Mouse (Mus musculus) neural tube, embryonic 15.5 days (tissue): ENCODE measurements around the gene Tfeb. TPM values are rescaled to one million over a fixed set of nuclear protein-coding genes. Genes with fewer than 3 reads are reported as not detected.
A peak's percentile ranks its signal among the peaks of the same experiment; 100 is the strongest.

Source experiments
- ATAC-seq: fragments of 200-750 bp; cut with Nextera tagmentation; 2 replicates; pipeline ENCODE4 v1.8.0; 2017; ENCODE audit warnings: mild to moderate bottlenecking, moderate TSS enrichment, moderate library complexity; ENCODE audit not compliant: low FRiP score
- H3K27ac ChIP-seq: fragments of 300-500 bp; sonication (generic); replicated peaks from 2 replicates; pipeline ENCODE4 v1.5.1; 2015; ENCODE audit warnings: mild to moderate bottlenecking, inconsistent platforms
- H3K27me3 ChIP-seq: fragments of 300-500 bp; sonication (generic); replicated peaks from 2 replicates; pipeline ENCODE4 v1.6.1; 2015; ENCODE audit warnings: inconsistent platforms
- H3K36me3 ChIP-seq: fragments of 300-500 bp; sonication (generic); 2 replicates; pipeline ENCODE4 v1.6.1; 2015; ENCODE audit warnings: inconsistent platforms
- H3K4me1 ChIP-seq: fragments of 300-500 bp; sonication (generic); 2 replicates; pipeline ENCODE4 v1.6.1; 2015; ENCODE audit warnings: inconsistent platforms
- H3K4me2 ChIP-seq: fragments of 300-500 bp; sonication (generic); 2 replicates; pipeline ENCODE4 v1.6.1; 2015; ENCODE audit warnings: inconsistent platforms, mild to moderate bottlenecking, moderate library complexity
- H3K4me3 ChIP-seq: fragments of 300-500 bp; sonication (generic); replicated peaks from 2 replicates; pipeline ENCODE4 v1.5.1; 2015; ENCODE audit warnings: mild to moderate bottlenecking, inconsistent platforms
- H3K9ac ChIP-seq: fragments of 300-500 bp; sonication (generic); replicated peaks from 2 replicates; pipeline ENCODE4 v1.6.1; 2015; ENCODE audit warnings: mild to moderate bottlenecking, inconsistent platforms
- H3K9me3 ChIP-seq: fragments of 300-500 bp; sonication (generic); replicated peaks from 2 replicates; pipeline ENCODE4 v1.6.1; 2016; ENCODE audit warnings: inconsistent platforms
- WGBS: fragments of 180-500 bp; shearing (Covaris S2); methylation state at CpG from one replicate; pipeline ENCODE4 v1.1.7; 2015; ENCODE audit warnings: mixed read lengths; 5-methylcytosine and 5-hydroxymethylcytosine counted together
- polyA plus RNA-seq: library from polyadenylated mRNA; unstranded; fragments of >200 nt; fragmentation: Nextera tagmentation; extraction: Ambion mirVana; gene quantifications from 2 replicates; pipeline ENCODE4 v1.2.1, GENCODE M21; 2015

The Tfeb gene
- 3.7 and 5.5 TPM in 2 replicates for polyA plus RNA-seq

GRCm38 (mm10) chr17:47736856-47737255 is at the start of gene Tfeb:
Gene Tfeb (plus strand): TSS chr17:47737030.
- H3K27ac ChIP-seq = peak within 1 kb of the TSS; percentile 54
- H3K36me3 ChIP-seq = no peaks in the 10 kb centered on the region
- peak within 1 kb of the TSS; percentile 96 for H3K4me2 ChIP-seq
- peaks cover 21% of the 10 kb centered on the region for H3K27me3 ChIP-seq
- peak within 1 kb of the TSS; percentile 65 for H3K4me3 ChIP-seq
- ATAC-seq = peak; percentile 73
- H3K9me3 ChIP-seq = no peaks in the 10 kb centered on the region
- 1% methylated on average over 44 of the region's 47 CpGs for WGBS
- H3K4me1 ChIP-seq = peaks cover 26% of the 10 kb centered on the region
- peak within 1 kb of the TSS; percentile 53 for H3K9ac ChIP-seq

- Histone ChIP-seq H3K4me2 (peak overlapping the region; percentile 77), H3K4me1 (peaks cover 34% of the 10 kb centered on the region), H3K4me3 (peak overlapping the region; percentile 78), H3K27me3 (no peaks in the 10 kb centered on the region), H3K36me3 (peaks cover 27% of the 10 kb centered on the region), H3K27ac (peak overlapping the region; percentile 91), H3K9me3 (no peaks in the 10 kb centered on the region), H3K9ac (peak overlapping the region; percentile 92)
- peak; percentile 92 for ATAC-seq
- WGBS = 1% methylated on average over 70 of the region's 70 CpGs
Observed at GRCm38 (mm10) chr17:47687409-47688343, 49.2 kb upstream of the Tfeb start.

DNA sequence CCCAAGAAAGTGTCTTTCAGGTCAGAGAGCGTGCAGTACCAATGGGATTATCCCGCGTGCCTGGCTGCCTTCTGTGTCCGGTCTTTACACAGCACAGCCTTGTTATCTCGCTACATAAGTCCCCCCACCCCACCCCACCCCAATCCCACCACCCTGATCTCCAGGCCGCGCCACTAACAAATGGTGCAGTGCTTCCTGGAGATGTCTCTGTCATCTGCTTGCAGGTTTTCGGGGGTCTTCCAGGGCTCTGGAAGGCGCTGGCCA is 48.6 kb upstream of the Tfeb start, which contains the start of gene Tomm6:
Gene Tomm6 (minus strand): TSS at position 43 of the 264 bp plus-strand sequence.
- peak within 1 kb of the TSS; percentile 91 for H3K27ac ChIP-seq
- ATAC-seq = no peak; the same call in 1 of the 2 replicates
- peak within 1 kb of the TSS; percentile 77 for H3K4me2 ChIP-seq
- peak within 1 kb of the TSS; percentile 92 for H3K9ac ChIP-seq
- peaks cover 21% of the 10 kb centered on the region for H3K36me3 ChIP-seq
- peaks cover 36% of the 10 kb centered on the region for H3K4me1 ChIP-seq
- H3K4me3 ChIP-seq = peak within 1 kb of the TSS; percentile 78
- H3K27me3 ChIP-seq = no peaks in the 10 kb centered on the region
- H3K9me3 ChIP-seq = no peaks in the 10 kb centered on the region
- 0% methylated on average over 9 of the region's 9 CpGs for WGBS

DNA sequence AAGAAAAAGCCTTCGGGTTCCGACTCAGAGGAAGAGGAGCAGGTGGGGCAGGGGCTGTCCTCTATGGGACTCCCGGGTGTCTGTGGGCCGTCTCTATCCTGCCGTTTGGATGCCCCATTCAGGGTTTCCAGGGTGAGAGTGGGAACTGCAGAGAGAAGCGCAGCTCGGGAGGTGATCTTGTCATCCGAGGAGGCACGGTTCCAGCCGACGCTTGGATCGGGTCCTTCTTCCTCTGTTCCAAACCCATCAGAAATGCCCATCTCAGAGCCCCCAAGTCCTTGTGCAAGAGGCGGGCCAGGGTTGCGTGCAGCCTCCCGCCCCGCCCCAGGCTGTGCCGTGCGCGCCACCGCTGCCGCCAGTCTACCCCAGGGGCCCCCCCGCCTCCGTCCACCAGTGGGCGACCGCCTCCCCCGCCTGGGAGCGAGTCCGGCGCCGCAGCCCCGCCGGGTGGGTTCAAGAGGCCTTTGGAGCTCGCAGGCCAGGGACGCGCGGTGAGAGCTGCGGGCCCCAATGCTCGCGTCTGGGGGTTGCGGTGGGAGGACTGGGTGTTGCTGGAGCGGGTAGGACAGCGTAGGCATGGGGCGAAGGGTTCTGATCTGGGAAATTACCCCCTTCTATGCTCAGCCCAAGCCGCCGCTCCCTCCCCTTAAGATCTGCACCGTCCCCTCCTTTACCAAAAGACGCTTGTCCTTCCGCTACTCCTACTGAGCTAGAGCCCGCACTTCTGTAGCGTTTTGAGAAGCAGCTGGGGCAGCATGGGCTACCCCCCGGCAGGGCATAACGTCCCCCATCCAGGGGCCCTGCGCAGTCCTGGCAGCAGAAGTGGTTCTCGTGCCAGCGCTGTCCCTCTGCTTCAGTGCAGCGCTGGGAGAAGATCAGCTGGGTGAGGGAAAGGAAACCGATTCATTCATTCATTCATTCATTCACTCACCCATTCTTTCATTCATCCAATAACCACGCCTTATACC is 47.9 kb upstream of the Tfeb start, which contains the start of gene Frs3:
Gene Frs3 (plus strand): TSS at position 423 of the 968 bp plus-strand sequence.
- Histone ChIP-seq H3K9ac (peak within 1 kb of the TSS; percentile 92), H3K9me3 (no peaks in the 10 kb centered on the region), H3K27me3 (no peaks in the 10 kb centered on the region), H3K4me2 (peak within 1 kb of the TSS; percentile 77), H3K27ac (peak within 1 kb of the TSS; percentile 91), H3K4me1 (peaks cover 42% of the 10 kb centered on the region), H3K4me3 (peak within 1 kb of the TSS; percentile 78), H3K36me3 (peaks cover 17% of the 10 kb centered on the region; the same call in 1 of the 2 replicates)
- ATAC-seq = peak; percentile 80
- WGBS = under 1% methylated on average over 57 of the region's 58 CpGs

DNA sequence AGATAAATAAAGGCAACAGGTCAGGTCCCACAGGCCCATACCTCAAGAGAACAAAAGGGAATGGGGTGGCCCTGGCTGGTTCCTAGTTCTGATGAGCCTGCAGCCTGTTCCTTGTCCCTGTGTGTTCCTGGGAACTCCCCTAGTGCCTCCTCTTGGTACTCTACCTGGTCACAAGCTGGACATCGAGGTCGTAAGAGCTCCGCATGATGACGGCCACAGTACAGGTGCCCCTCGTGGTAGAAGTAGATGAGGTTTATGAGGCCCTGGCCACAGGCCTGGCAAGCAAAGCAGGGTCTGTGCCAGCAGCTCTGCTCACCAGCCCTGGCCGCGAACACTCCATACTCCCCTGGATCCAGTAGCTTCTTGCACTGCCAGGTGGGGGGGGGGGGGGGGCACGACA is 46.9 kb upstream of the Tfeb start:
- H3K4me3 ChIP-seq = peak overlapping the region; percentile 78
- H3K27me3 ChIP-seq = no peaks in the 10 kb centered on the region
- H3K4me1 ChIP-seq = peaks cover 48% of the 10 kb centered on the region
- WGBS = 76% methylated on average over 8 of the region's 8 CpGs
- no peak for ATAC-seq
- H3K9me3 ChIP-seq = no peaks in the 10 kb centered on the region
- 0 out of 2 replicates have a peak, but pooled peaks cover 7% of the 10 kb centered on the region for H3K36me3 ChIP-seq
- peak overlapping the region; percentile 92; the same call in 1 of the 2 replicates for H3K9ac ChIP-seq
- no peak overlapping the region for H3K27ac ChIP-seq
- H3K4me2 ChIP-seq = peak overlapping the region; percentile 77

DNA sequence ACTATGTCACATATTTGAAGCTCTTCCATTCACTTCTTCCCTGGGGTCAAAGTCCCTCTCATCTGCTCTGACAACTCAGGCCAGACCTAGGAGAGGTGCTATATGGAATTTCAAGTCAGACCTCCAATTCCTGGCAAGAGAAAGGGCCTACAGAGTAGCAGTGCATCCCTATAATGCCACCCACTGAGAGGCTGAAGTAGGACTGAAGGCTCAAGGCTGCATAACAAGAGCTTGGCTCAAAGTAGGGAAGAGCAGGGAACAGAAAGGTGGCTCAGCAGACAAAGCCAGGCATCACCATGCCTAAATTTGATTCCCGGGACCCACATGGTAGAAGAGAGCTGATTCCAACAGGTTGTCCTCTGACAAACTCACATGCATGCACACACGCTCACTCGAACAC is 45.2 kb upstream of the Tfeb start:
- no peak for ATAC-seq
- H3K9me3 ChIP-seq = no peaks in the 10 kb centered on the region
- no peak overlapping the region for H3K27ac ChIP-seq
- no peak overlapping the region for H3K9ac ChIP-seq
- H3K36me3 ChIP-seq = no peaks in the 10 kb centered on the region
- no peaks in the 10 kb centered on the region for H3K27me3 ChIP-seq
- WGBS = 93% methylated on average over 3 of the region's 3 CpGs
- no peak overlapping the region for H3K4me3 ChIP-seq
- H3K4me2 ChIP-seq = no peak overlapping the region
- H3K4me1 ChIP-seq = peaks cover 45% of the 10 kb centered on the region

DNA sequence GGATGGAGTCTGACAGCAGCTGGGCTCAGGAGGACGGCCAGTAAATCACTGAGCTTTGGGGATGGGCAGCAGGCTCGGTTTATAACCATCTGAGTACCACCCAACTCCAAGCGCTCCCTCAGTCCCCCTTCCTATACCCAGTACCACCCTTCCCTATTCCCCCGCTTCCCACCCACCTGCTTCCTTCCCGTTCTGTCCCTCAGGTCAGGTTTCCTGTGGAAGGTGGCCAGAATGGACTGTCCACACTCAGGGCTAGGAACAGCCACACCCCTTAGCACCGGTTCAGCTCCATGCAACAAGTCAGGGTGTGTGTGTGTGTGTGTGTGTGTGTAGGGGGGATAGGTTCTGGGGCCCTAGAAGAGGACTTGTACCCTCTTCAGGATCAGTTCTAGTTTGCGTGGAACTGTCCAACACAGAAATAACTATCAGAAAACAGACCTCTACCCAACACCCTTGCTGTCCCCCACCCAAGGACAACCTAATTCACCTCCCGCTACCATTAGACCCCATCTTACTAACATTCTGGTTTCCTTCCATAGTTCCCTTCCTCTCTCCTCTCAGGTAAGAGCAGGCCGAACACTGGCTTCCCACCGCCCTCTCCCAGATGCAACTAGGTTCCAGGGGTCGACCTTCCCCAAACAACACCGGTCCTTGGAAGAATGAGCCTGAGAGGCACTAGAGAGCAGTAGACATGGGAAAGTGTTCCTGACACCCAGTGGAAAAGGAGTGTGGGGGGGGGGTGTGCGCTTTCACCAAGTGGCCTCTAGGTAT is 43.0 kb upstream of the Tfeb start:
- Histone ChIP-seq H3K27me3 (no peaks in the 10 kb centered on the region), H3K9ac (peak overlapping the region; percentile 88), H3K27ac (peak overlapping the region; percentile 88), H3K9me3 (no peaks in the 10 kb centered on the region), H3K36me3 (peaks cover 12% of the 10 kb centered on the region; the same call in 1 of the 2 replicates), H3K4me3 (peak overlapping the region; percentile 77), H3K4me1 (peaks cover 37% of the 10 kb centered on the region), H3K4me2 (peak overlapping the region; percentile 87)
- ATAC-seq = no peak; the same call in 1 of the 2 replicates
- WGBS = 25% methylated on average over 13 of the region's 13 CpGs

- WGBS = 0% methylated on average over 3 of the region's 3 CpGs
- H3K4me2 ChIP-seq = peak within 1 kb of the TSS; percentile 87
- peak within 1 kb of the TSS; percentile 77 for H3K4me3 ChIP-seq
- no peaks in the 10 kb centered on the region for H3K27me3 ChIP-seq
- peaks cover 12% of the 10 kb centered on the region; the same call in 1 of the 2 replicates for H3K36me3 ChIP-seq
- no peaks in the 10 kb centered on the region for H3K9me3 ChIP-seq
- H3K9ac ChIP-seq = peak within 1 kb of the TSS; percentile 88
- H3K27ac ChIP-seq = peak within 1 kb of the TSS; percentile 88
- H3K4me1 ChIP-seq = peaks cover 34% of the 10 kb centered on the region
- ATAC-seq = no peak
Observed at GRCm38 (mm10) chr17:47694442-47694502, 42.6 kb upstream of the Tfeb start, which contains the start of gene Gm21981. Gene Gm21981 (minus strand): TSS chr17:47694455.

DNA sequence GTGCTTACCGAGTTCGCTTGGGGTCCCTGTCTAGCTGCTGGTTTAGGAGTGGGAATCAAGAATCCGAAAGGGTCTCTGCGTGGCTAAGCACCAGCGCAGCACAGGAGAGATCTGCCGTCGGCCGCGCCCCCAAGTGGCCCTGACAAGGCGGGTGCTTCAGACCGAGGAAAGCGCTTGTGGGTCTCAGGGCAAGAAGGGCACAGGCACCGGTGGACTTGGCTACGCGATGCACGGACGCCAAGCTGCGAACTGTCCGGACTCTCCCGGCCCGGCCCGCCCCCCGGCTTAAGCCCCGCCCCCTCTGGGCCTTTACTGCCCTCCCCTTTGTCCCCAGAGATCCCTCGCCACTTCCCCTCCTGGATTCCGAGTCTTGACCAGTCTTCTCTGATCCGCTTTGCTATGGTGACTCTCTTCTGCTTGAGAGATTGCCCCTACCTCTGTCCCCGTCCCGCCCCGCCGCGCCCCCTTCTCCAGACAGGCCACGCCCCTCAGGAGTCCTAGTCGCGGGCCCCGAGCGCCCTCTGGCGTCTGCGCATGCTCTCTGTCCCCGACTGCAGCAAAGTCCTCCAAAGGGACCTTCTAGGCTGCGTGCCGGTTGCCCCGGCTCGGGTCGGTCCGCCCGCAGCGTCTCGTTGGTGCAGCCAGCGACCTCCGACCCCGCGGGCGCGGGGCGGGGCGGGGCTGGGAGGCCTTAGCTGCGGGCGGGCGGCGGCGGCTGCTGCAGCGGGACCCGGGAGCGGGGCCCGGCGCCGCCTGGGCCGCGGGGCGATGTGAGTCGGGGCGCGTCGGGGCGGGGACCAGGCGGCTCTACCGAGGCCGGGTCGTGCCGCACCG is 42.1 kb upstream of the Tfeb start, which contains the start of gene Prickle4:
Gene Prickle4 (minus strand): TSS at position 234 of the 834 bp plus-strand sequence.
- Histone ChIP-seq H3K36me3 (peaks cover 12% of the 10 kb centered on the region; the same call in 1 of the 2 replicates), H3K9ac (peak within 1 kb of the TSS; percentile 88), H3K27me3 (no peaks in the 10 kb centered on the region), H3K4me1 (peaks cover 30% of the 10 kb centered on the region), H3K9me3 (no peaks in the 10 kb centered on the region), H3K27ac (peak within 1 kb of the TSS; percentile 88), H3K4me2 (peak within 1 kb of the TSS; percentile 87), H3K4me3 (peak within 1 kb of the TSS; percentile 77)
- ATAC-seq = peak; percentile 94
- WGBS = under 1% methylated on average over 80 of the region's 82 CpGs

DNA sequence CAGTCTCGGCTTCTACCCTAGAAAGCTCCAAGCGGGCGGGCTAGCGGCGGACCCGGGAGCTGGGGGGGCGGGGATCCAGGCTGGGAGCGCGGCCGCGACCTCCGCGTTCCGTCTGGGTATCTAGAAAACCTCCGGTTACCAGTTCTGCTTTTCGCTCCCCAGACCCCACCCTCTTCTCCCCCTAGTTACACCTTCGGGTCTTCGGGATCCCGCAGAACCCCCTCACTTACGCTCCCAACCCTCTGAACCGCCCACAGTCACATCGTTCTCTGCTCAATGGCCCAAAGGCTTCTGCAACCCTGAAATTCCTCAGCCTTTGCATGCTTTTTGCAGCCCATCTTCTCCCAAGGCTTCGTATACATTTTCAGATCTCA is 41.5 kb upstream of the Tfeb start:
- Histone ChIP-seq H3K4me3 (peak overlapping the region; percentile 77), H3K4me1 (peaks cover 27% of the 10 kb centered on the region), H3K9ac (peak overlapping the region; percentile 88), H3K27me3 (no peaks in the 10 kb centered on the region), H3K4me2 (peak overlapping the region; percentile 87), H3K9me3 (no peaks in the 10 kb centered on the region), H3K27ac (peak overlapping the region; percentile 88), H3K36me3 (peaks cover 12% of the 10 kb centered on the region; the same call in 1 of the 2 replicates)
- no peak; the same call in 1 of the 2 replicates for ATAC-seq
- WGBS = under 1% methylated on average over 17 of the region's 23 CpGs
